Mouse (Mus musculus): ENCODE measurements around the gene Aldh3b2. TPM values are rescaled to one million over a fixed set of nuclear protein-coding genes. Genes with fewer than 3 reads are reported as not detected.

Aldh3b2 gene
- 14.1 and 14.2 TPM in 2 replicates for total RNA-seq (2023)

GRCm38 (mm10) chr19:3972229-3972628 is at the start of gene Aldh3b2:
TSS of gene Aldh3b2 (plus strand) at chr19:3972328.

GRCm38 (mm10) chr19:3929211-3929941 is 42.8 kb upstream of the Aldh3b2 start, which contains the start of gene Aldh3b1:
TSS of gene Aldh3b1 (minus strand) at chr19:3929808.

GRCm38 (mm10) chr19:3935032-3935895 is 36.9 kb upstream of the Aldh3b2 start, which contains the start of gene Unc93b1:
TSS of gene Unc93b1 (plus strand) at chr19:3935186.

GRCm38 (mm10) chr19:3958470-3958869 is 13.7 kb upstream of the Aldh3b2 start, which contains the start of gene Aldh3b3:
TSS of gene Aldh3b3 (plus strand) at chr19:3958645.

GRCm38 (mm10) chr19:3986334-3986733 is 14.2 kb downstream of the Aldh3b2 start, which contains the start of gene Acy3:
TSS of gene Acy3 (plus strand) at chr19:3986570.

GRCm38 (mm10) chr19:3992416-3992815 is 20.3 kb downstream of the Aldh3b2 start, which contains the start of gene Tbx10:
TSS of gene Tbx10 (plus strand) at chr19:3992752.

GRCm38 (mm10) chr19:4000119-4000900 is 28.2 kb downstream of the Aldh3b2 start, which contains the start of the genes Nudt8 and Gm49405:
TSS of gene Nudt8 (plus strand) at chr19:4000580.
TSS of gene Gm49405 (plus strand) at chr19:4000626.

GRCm38 (mm10) chr19:4003112-4003511 is 31.0 kb downstream of the Aldh3b2 start, which contains the start of gene Doc2g:
TSS of gene Doc2g (plus strand) at chr19:4003313.

GRCm38 (mm10) chr19:4012432-4013022 is 40.4 kb downstream of the Aldh3b2 start, which contains the start of gene Ndufv1:
TSS of gene Ndufv1 (minus strand) at chr19:4012806.

Other genes with a start within 250 kb of the Aldh3b2 start
- 83.5 and 94.8 TPM in 2 replicates for gene Kmt5b, start 204.9 kb upstream of the Aldh3b2 start, total RNA-seq (2023)
- gene Chka, start 120.6 kb upstream of the Aldh3b2 start, total RNA-seq (2023): 104 and 157 TPM in 2 replicates
- 235 and 315 TPM in 2 replicates for gene Tcirg1, start 65.2 kb upstream of the Aldh3b2 start, total RNA-seq (2023)
- gene Ndufs8, start 59.6 kb upstream of the Aldh3b2 start, total RNA-seq (2023): 44.6 and 47.3 TPM in 2 replicates
- gene Aldh3b1, start 42.5 kb upstream of the Aldh3b2 start, total RNA-seq (2023): 138 and 146 TPM in 2 replicates
- gene Unc93b1, start 37.1 kb upstream of the Aldh3b2 start, total RNA-seq (2023): 222 and 238 TPM in 2 replicates
- 12.3 and 13.0 TPM in 2 replicates for gene Aldh3b3, start 13.7 kb upstream of the Aldh3b2 start, total RNA-seq (2023)
- gene Acy3, start 14.2 kb downstream of the Aldh3b2 start, total RNA-seq (2023): 0.41 and 0.82 TPM in 2 replicates
- gene Tbx10, start 20.4 kb downstream of the Aldh3b2 start, total RNA-seq (2023): not detected in 2 replicates
- 4.5 and 5.4 TPM in 2 replicates for gene Nudt8, start 28.3 kb downstream of the Aldh3b2 start, total RNA-seq (2023)
- 0.59 and 0.79 TPM in 2 replicates for gene Gm49405, start 28.3 kb downstream of the Aldh3b2 start, total RNA-seq (2023)
- gene Doc2g, start 31.0 kb downstream of the Aldh3b2 start, total RNA-seq (2023): 0.88 and 1.4 TPM in 2 replicates
- gene Ndufv1, start 40.5 kb downstream of the Aldh3b2 start, total RNA-seq (2023): 40.2 and 72.5 TPM in 2 replicates
- gene Gstp1, start 65.7 kb downstream of the Aldh3b2 start, total RNA-seq (2023): 38.4 and 47.3 TPM in 2 replicates
- 12.5 and 18.8 TPM in 2 replicates for gene Gstp2, start 73.7 kb downstream of the Aldh3b2 start, total RNA-seq (2023)
- 4.0 and 6.2 TPM in 2 replicates for gene Gstp3, start 87.2 kb downstream of the Aldh3b2 start, total RNA-seq (2023)
- not detected in 2 replicates for gene Cabp2, start 109.2 kb downstream of the Aldh3b2 start, total RNA-seq (2023)
- 295 and 307 TPM in 2 replicates for gene Cdk2ap2, start 124.9 kb downstream of the Aldh3b2 start, total RNA-seq (2023)
- gene Pitpnm1, start 127.7 kb downstream of the Aldh3b2 start, total RNA-seq (2023): 207 and 345 TPM in 2 replicates
- gene Aip, start 153.5 kb downstream of the Aldh3b2 start, total RNA-seq (2023): 85.4 and 90.4 TPM in 2 replicates
- 0.09 and 0.13 TPM in 2 replicates for gene Gpr152, start 167.5 kb downstream of the Aldh3b2 start, total RNA-seq (2023)
- 0.27 TPM in 1 of 2 replicates, not detected in the other for gene Cabp4, start 171.7 kb downstream of the Aldh3b2 start, total RNA-seq (2023)
- 170 and 186 TPM in 2 replicates for gene Coro1b, start 176.3 kb downstream of the Aldh3b2 start, total RNA-seq (2023)
- gene Ptprcap, start 181.3 kb downstream of the Aldh3b2 start, total RNA-seq (2023): 6.2 and 13.3 TPM in 2 replicates
- gene Rps6kb2, start 191.0 kb downstream of the Aldh3b2 start, total RNA-seq (2023): 34.6 and 55.9 TPM in 2 replicates
- 38.1 and 50.5 TPM in 2 replicates for gene Carns1, start 203.2 kb downstream of the Aldh3b2 start, total RNA-seq (2023)
- 151 and 157 TPM in 2 replicates for gene Tbc1d10c, start 219.0 kb downstream of the Aldh3b2 start, total RNA-seq (2023)
- 354 and 408 TPM in 2 replicates for gene Ppp1ca, start 219.7 kb downstream of the Aldh3b2 start, total RNA-seq (2023)
- gene Rad9a, start 229.3 kb downstream of the Aldh3b2 start, total RNA-seq (2023): 21.5 and 29.4 TPM in 2 replicates
- 3.7 and 5.2 TPM in 2 replicates for gene Clcf1, start 241.9 kb downstream of the Aldh3b2 start, total RNA-seq (2023)
- gene AC109138.7, start 242.0 kb downstream of the Aldh3b2 start, total RNA-seq (2023): not detected in 2 replicates

Measured in neutrophil, adult 65 days (primary cell).